Mouse (Mus musculus): Measurements from ENCODE around the gene Nudt11.

DNA sequence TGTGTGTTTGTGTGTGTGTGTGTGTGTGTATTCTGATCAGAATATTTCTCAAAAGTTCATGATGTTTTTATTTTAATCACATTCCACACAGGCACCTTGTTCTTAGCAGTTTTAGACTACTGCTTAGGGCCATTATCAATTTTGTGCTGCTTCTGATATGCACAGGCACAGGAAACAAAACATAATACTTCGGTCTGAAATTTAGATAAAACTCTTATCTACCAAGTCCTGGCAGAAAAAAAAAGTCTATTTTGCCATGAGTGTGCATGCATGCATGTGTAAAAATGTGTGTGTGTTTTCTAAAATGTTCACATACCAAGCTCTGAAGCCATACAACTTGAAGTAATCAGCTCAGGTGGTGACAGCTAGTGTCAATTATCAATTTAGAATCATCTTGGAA is 14.3 kb downstream of the Nudt11 start:
- no peak for TF ChIP-seq CTCF (IDR thresholded peaks at IDR 0.05; ENCODE audit: control insufficient read depth, insufficient read depth, insufficient replicate concordance, low read depth, low read length)
- no peak for TF ChIP-seq POLR2A (IDR thresholded peaks at IDR 0.05; ENCODE audit: control insufficient read depth, low read depth, low read length)

Data from testis, adult 2 months (tissue).